Mouse (Mus musculus): Measurements from ENCODE around the gene Tmem52b.

GRCm38 (mm10) chr6:129514376-129514775, 2.0 kb downstream of the Tmem52b start:
- TF ChIP-seq CTCF (IDR thresholded peaks at IDR 0.05; ENCODE audit: borderline replicate concordance, extremely low read depth, insufficient read depth, insufficient read length) (no peak), POLR2A (IDR thresholded peaks at IDR 0.05; ENCODE audit: borderline replicate concordance, extremely low read depth, insufficient read depth, insufficient read length, poor library complexity, severe bottlenecking) (no peak)
